Mouse (Mus musculus): Measurements from ENCODE around the gene Chst3. TPM values are rescaled to one million over a fixed set of nuclear protein-coding genes. Genes with fewer than 3 reads are reported as not detected.
"Not testable (repeated sequence)": the region's sequence is repeated elsewhere in the genome, so short reads cannot be mapped to it uniquely, and the experiment has no call there.

Chst3 gene
- polyA plus RNA-seq, 1 experiment, result 2.1 TPM

DNA sequence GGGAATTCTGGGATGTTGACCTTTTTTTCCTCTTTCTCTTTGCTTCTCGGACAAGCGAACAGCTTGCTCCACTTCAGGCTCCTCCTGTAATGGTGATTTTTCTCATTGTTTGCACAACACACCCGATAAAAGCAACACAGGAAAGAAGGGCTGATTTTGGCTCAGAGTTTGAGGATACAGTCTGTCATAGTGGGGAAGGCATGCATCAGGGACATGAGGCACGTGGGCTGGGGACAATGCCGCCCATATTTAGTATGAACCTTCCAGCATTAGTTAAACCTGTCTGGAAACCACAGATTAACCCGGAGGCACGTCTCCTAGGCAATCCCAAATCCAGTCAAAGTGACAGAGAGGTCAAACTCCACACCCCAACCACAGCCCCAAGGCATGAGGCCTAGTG is 82.1 kb downstream of the Chst3 start:
- TF ChIP-seq CTCF (IDR thresholded peaks at IDR 0.05; ENCODE audit: borderline replicate concordance, control insufficient read depth, extremely low read depth, insufficient read depth, low read length, poor library complexity), result no peak
- no peak for TF ChIP-seq POLR2A (IDR thresholded peaks at IDR 0.05; ENCODE audit: control insufficient read depth, extremely low read depth, insufficient read depth, low read length, poor library complexity)
- Histone ChIP-seq H3K36me3 (ENCODE audit: control insufficient read depth, insufficient read depth, low read length) (no peaks in the 10 kb centered on the region), H3K4me3 (ENCODE audit: control insufficient read depth, insufficient read depth, low read length) (no peak overlapping the region), H3K27me3 (ENCODE audit: control insufficient read depth, insufficient read depth, low read length) (no peaks in the 10 kb centered on the region), H3K27ac (ENCODE audit: control insufficient read depth, insufficient read depth, low read length) (no peak overlapping the region), H3K4me1 (replicated peaks; ENCODE audit: control insufficient read depth, insufficient read depth, low read length) (0 out of 2 replicates have a peak, but pooled peaks cover 4% of the 10 kb centered on the region)
- 95% methylated on average over 7 of the region's 7 CpGs for WGBS
- DNase-seq, result no peak

GRCm38 (mm10) chr10:60136010-60136409 is 83.0 kb downstream of the Chst3 start:
- 69% methylated on average over 1 of the region's 1 CpGs for WGBS
- H3K4me1 ChIP-seq (replicated peaks; ENCODE audit: control insufficient read depth, insufficient read depth, low read length); H3K36me3 ChIP-seq (ENCODE audit: control insufficient read depth, insufficient read depth, low read length); H3K27ac ChIP-seq (ENCODE audit: control insufficient read depth, insufficient read depth, low read length); H3K4me3 ChIP-seq (ENCODE audit: control insufficient read depth, insufficient read depth, low read length); H3K27me3 ChIP-seq (ENCODE audit: control insufficient read depth, insufficient read depth, low read length); DNase-seq: not testable (repeated sequence)

DNA sequence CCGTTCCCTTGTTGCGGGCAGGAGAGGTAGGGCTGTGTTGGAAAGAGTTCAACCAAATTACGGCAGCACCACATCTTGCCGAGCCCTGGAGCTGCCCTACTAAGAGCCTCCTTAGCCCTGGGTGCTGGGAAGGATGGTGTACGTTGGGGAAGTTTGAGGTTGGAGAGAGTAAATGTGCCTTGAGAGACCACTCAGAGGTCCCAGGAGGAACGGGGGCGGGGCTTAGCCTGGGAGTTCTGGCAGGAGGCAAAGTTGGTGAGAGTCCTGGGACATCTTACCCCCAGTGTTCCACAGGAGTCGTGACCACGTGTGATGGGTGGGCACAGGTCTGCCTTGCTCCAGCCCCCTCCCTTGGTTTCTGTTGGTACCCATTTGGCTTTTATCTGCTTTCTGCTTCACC is 84.9 kb downstream of the Chst3 start:
- H3K27me3 ChIP-seq (ENCODE audit: control insufficient read depth, insufficient read depth, low read length), result no peaks in the 10 kb centered on the region
- 93% methylated on average over 9 of the region's 9 CpGs for WGBS

GRCm38 (mm10) chr10:60133501-60133900 is 85.6 kb downstream of the Chst3 start:
- WGBS, result 78% methylated on average over 6 of the region's 6 CpGs
- no peak for DNase-seq
- no peaks in the 10 kb centered on the region for H3K36me3 ChIP-seq (ENCODE audit: control insufficient read depth, insufficient read depth, low read length)
- no peak overlapping the region for H3K4me3 ChIP-seq (ENCODE audit: control insufficient read depth, insufficient read depth, low read length)
- H3K27me3 ChIP-seq (ENCODE audit: control insufficient read depth, insufficient read depth, low read length), result no peaks in the 10 kb centered on the region
- no peak overlapping the region for H3K27ac ChIP-seq (ENCODE audit: control insufficient read depth, insufficient read depth, low read length)
- H3K4me1 ChIP-seq (replicated peaks; ENCODE audit: control insufficient read depth, insufficient read depth, low read length), result 0 out of 2 replicates have a peak, but pooled peaks cover 2% of the 10 kb centered on the region
- TF ChIP-seq POLR2A (IDR thresholded peaks at IDR 0.05; ENCODE audit: control insufficient read depth, extremely low read depth, insufficient read depth, low read length, poor library complexity) (no peak), CTCF (IDR thresholded peaks at IDR 0.05; ENCODE audit: borderline replicate concordance, control insufficient read depth, extremely low read depth, insufficient read depth, low read length, poor library complexity) (no peak)

More for the DNA sequence above, 84.9 kb downstream of the Chst3 start:
- Histone ChIP-seq H3K4me3 (ENCODE audit: control insufficient read depth, insufficient read depth, low read length) (no peak overlapping the region), H3K4me1 (replicated peaks; ENCODE audit: control insufficient read depth, insufficient read depth, low read length) (0 out of 2 replicates have a peak, but pooled peaks cover 4% of the 10 kb centered on the region), H3K36me3 (ENCODE audit: control insufficient read depth, insufficient read depth, low read length) (no peaks in the 10 kb centered on the region), H3K27ac (ENCODE audit: control insufficient read depth, insufficient read depth, low read length) (no peak overlapping the region)
- TF ChIP-seq CTCF (IDR thresholded peaks at IDR 0.05; ENCODE audit: borderline replicate concordance, control insufficient read depth, extremely low read depth, insufficient read depth, low read length, poor library complexity) (no peak), POLR2A (IDR thresholded peaks at IDR 0.05; ENCODE audit: control insufficient read depth, extremely low read depth, insufficient read depth, low read length, poor library complexity) (no peak)
- no peak for DNase-seq

Other genes starting within 250 kb of the Chst3 start
- gene Ascc1, start 216.5 kb downstream of the Chst3 start, polyA plus RNA-seq (2012; rRNA removed), result 24.2 and 26.2 TPM in 2 replicates
- 108 and 136 TPM in 2 replicates for gene Anapc16, start 216.1 kb downstream of the Chst3 start, polyA plus RNA-seq (2012; rRNA removed)
- 17.7 and 19.8 TPM in 2 replicates for gene Spock2, start 113.0 kb downstream of the Chst3 start, polyA plus RNA-seq (2012; rRNA removed)
- gene Psap, start 58.4 kb upstream of the Chst3 start, polyA plus RNA-seq (2012; rRNA removed), result 1,527 and 1,921 TPM in 2 replicates
- 162 and 166 TPM in 2 replicates for gene Vsir, start 127.6 kb upstream of the Chst3 start, polyA plus RNA-seq (2012; rRNA removed)
- gene Gm17455, start 180.5 kb upstream of the Chst3 start, polyA plus RNA-seq (2012; rRNA removed), result 1.1 and 2.3 TPM in 2 replicates